Mouse (Mus musculus) lung, embryonic 16.5 days (tissue): ENCODE results near the gene Itpripl1. TPM values are rescaled to one million over a fixed set of nuclear protein-coding genes. Genes with fewer than 3 reads are reported as not detected.
A peak's percentile ranks its signal among the peaks of the same experiment; 100 is the strongest.
"Not testable (repeated sequence)": the region's sequence is repeated elsewhere in the genome, so short reads cannot be mapped to it uniquely, and the experiment has no call there.

Source experiments
- ATAC-seq: fragments of 200-750 bp; cut with Nextera tagmentation; 2 replicates; pipeline ENCODE4 v1.8.0; 2017; ENCODE audit warnings: low read depth, mild to moderate bottlenecking, moderate library complexity
- H3K27ac ChIP-seq: fragments of 300-500 bp; sonication (generic); 2 replicates; pipeline ENCODE4 v1.5.1; 2014; ENCODE audit warnings: mild to moderate bottlenecking, control low read depth, low read length
- H3K27me3 ChIP-seq: fragments of 300-500 bp; sonication (generic); 2 replicates; pipeline ENCODE4 v1.6.1; 2014; ENCODE audit warnings: low read depth, low read length, mixed read lengths; ENCODE audit not compliant: control insufficient read depth, insufficient read depth
- H3K36me3 ChIP-seq: fragments of 300-500 bp; sonication (generic); 2 replicates; pipeline ENCODE4 v1.6.1; 2014; ENCODE audit warnings: low read length; ENCODE audit not compliant: control insufficient read depth, insufficient read depth
- H3K4me1 ChIP-seq: fragments of 300-500 bp; sonication (generic); replicated peaks from 2 replicates; pipeline ENCODE4 v1.6.1; 2014; ENCODE audit warnings: low read length, mixed read lengths; ENCODE audit not compliant: control insufficient read depth, insufficient read depth
- H3K4me2 ChIP-seq: fragments of 300-500 bp; sonication (generic); 2 replicates; pipeline ENCODE4 v1.6.1; 2014; ENCODE audit warnings: low read depth, low read length, control low read depth
- H3K4me3 ChIP-seq: fragments of 300-500 bp; sonication (generic); 2 replicates; pipeline ENCODE4 v1.5.1; 2014; ENCODE audit warnings: mild to moderate bottlenecking, low read length, control low read depth
- H3K9ac ChIP-seq: fragments of 300-500 bp; sonication (generic); 2 replicates; pipeline ENCODE4 v1.6.1; 2014; ENCODE audit warnings: low read length, control low read depth
- H3K9me3 ChIP-seq: fragments of 300-500 bp; sonication (generic); 2 replicates; pipeline ENCODE4 v1.6.1; 2016; ENCODE audit warnings: low read length; ENCODE audit not compliant: control insufficient read depth
- WGBS: fragments of 180-500 bp; shearing (Covaris S2); extraction: QIAGEN DNeasy Blood & Tissue Kit; methylation state at CpG from one replicate; pipeline ENCODE4 v1.1.7; 2014; 5-methylcytosine and 5-hydroxymethylcytosine counted together
- polyA plus RNA-seq: library from polyadenylated mRNA; unstranded; fragments of >200 nt; fragmentation: Nextera tagmentation; extraction: Ambion mirVana; gene quantifications from 2 replicates; pipeline ENCODE4 v1.2.1, GENCODE M21; 2015

Gene Itpripl1
- polyA plus RNA-seq, 1 experiment from 2014 or later = 29.3 TPM

DNA sequence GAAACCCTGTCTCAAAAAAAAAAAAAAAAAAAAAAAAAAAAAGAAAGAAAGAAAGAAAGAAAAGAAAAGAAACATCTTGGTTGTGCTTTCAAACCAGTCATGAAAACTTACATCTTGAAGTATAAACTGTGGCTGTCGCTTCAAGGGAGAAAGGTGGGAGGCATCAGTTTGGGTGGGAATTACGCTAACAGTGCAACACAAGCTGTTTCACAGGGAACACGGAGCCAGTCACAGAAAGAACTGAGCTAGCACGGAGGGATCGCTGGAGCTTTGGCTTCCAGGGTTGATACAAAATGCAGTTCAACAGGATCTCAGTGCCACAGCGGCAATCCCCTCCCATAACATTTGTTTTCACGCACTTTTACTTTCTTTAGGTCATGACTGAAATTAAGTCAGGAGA, 3.2 kb downstream of the Itpripl1 start:
- Histone ChIP-seq H3K4me1 (peaks cover 28% of the 10 kb centered on the region), H3K9ac (no peak overlapping the region), H3K4me2 (no peak overlapping the region), H3K27ac (no peak overlapping the region), H3K36me3 (peaks cover 13% of the 10 kb centered on the region), H3K9me3 (peaks cover 3% of the 10 kb centered on the region; the same call in 1 of the 2 replicates), H3K4me3 (no peak overlapping the region), H3K27me3 (no peaks in the 10 kb centered on the region)
- ATAC-seq = no peak
- 94% methylated on average over 7 of the region's 7 CpGs for WGBS

DNA sequence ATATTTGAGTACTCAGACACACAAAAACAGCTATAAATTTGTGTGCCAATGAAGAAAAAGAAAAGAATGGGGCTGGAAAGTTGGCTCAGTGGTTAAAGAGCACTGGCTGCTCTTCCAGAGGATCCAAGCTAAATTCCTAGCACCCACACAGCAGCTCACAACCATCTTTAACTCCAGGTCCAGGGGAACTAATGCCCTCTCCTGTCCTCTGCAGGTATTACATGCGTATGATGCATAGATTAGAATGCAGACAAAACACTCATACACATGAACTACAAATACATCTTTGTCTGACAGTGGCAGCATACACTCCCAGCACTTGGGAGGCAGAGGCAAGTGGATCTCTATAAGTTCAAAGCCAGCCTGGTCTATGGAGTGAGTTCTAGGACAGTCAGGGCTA, 3.6 kb downstream of the Itpripl1 start:
- Histone ChIP-seq H3K36me3 (peaks cover 13% of the 10 kb centered on the region), H3K9ac (no peak overlapping the region), H3K9me3 (peaks cover 3% of the 10 kb centered on the region; the same call in 1 of the 2 replicates), H3K27ac (no peak overlapping the region), H3K27me3 (no peaks in the 10 kb centered on the region), H3K4me1 (peaks cover 30% of the 10 kb centered on the region), H3K4me3 (no peak overlapping the region), H3K4me2 (no peak overlapping the region)
- 97% methylated on average over 1 of the region's 1 CpGs for WGBS
- ATAC-seq = no peak

DNA sequence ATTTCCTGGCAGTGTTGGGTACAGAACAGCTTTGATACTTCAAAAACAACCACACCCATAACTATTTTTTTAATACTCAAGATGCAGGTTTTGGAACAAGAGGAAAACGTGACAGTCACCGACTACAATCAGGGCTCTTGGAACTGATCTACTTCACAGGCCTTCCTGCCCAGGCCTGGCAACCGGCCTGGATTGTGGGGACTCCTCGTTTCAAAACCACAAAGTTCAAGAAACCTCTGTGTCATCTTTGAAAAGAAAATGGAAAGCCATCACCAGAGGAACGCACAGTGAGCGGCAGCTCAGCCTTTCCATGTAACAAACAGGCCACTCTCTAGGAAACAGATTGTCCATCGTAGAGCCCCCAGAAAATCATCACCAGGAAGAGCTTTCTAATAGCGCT, 4.1 kb downstream of the Itpripl1 start:
- no peak overlapping the region for H3K27ac ChIP-seq
- H3K4me1 ChIP-seq = peaks cover 33% of the 10 kb centered on the region
- no peak overlapping the region for H3K9ac ChIP-seq
- peaks cover 13% of the 10 kb centered on the region for H3K36me3 ChIP-seq
- no peak for ATAC-seq
- H3K27me3 ChIP-seq = no peaks in the 10 kb centered on the region
- no peak overlapping the region for H3K4me2 ChIP-seq
- 78% methylated on average over 8 of the region's 8 CpGs for WGBS
- peaks cover 3% of the 10 kb centered on the region; the same call in 1 of the 2 replicates for H3K9me3 ChIP-seq
- H3K4me3 ChIP-seq = no peak overlapping the region

DNA sequence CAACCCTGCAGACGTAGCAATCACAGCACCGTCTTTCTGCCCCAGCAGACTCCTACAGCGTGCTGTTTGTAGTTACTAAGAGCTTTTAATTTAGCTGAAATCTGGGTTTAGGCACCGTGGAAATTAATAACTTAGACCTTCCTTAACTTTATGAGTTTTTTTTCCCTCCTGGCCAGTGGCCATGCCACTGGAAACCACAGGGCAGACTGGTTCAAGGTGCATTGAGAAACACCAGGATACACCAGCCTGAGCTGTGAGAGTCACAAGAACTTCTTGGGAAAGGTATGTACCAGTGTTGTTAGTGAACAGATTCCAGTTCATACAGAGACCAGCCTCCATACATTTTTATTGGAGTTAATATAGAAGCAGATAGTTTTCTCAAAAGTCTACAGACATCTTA, 4.8 kb downstream of the Itpripl1 start:
- WGBS = 82% methylated on average over 4 of the region's 4 CpGs

DNA sequence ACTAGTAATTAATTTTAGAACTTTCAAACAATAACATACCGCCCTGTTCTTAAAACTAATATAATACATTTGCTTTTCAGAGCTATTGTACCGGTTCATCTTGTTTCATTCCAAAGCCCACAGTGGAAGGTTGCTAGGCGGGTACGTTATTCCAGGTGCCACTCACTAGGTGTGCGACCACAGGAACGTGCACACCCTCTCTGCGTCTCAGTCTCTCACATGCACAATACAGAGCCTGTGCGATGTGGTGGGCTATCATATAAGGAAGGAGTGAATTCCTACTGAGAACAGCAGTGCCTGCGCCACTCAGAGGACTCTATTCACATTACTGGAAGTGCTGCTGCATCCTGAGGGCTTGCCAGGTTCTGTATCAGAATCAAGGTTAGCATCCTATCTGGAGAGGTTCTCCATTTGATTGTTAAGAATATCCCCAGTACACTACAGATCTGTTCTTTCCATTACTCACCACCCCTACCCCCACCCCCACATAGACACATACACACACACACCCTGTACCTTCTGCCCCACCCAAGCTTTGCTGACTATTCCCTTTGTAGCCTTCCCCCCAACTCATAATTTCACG, 5.3 kb downstream of the Itpripl1 start:
- Histone ChIP-seq H3K4me2 (no peak overlapping the region), H3K36me3 (peaks cover 13% of the 10 kb centered on the region), H3K9ac (no peak overlapping the region; the same call in 1 of the 2 replicates), H3K4me1 (peaks cover 30% of the 10 kb centered on the region), H3K27me3 (no peaks in the 10 kb centered on the region), H3K27ac (peak overlapping the region; percentile 66), H3K4me3 (no peak overlapping the region), H3K9me3 (peaks cover 3% of the 10 kb centered on the region; the same call in 1 of the 2 replicates)
- ATAC-seq = no peak
- 45% methylated on average over 10 of the region's 10 CpGs for WGBS

More for the DNA sequence above, 4.8 kb downstream of the Itpripl1 start:
- Histone ChIP-seq H3K27ac (peak overlapping the region; percentile 66), H3K4me3 (no peak overlapping the region), H3K4me2 (no peak overlapping the region), H3K9ac (no peak overlapping the region), H3K36me3 (peaks cover 13% of the 10 kb centered on the region), H3K4me1 (peaks cover 30% of the 10 kb centered on the region), H3K9me3 (peaks cover 3% of the 10 kb centered on the region; the same call in 1 of the 2 replicates), H3K27me3 (no peaks in the 10 kb centered on the region)
- no peak for ATAC-seq

DNA sequence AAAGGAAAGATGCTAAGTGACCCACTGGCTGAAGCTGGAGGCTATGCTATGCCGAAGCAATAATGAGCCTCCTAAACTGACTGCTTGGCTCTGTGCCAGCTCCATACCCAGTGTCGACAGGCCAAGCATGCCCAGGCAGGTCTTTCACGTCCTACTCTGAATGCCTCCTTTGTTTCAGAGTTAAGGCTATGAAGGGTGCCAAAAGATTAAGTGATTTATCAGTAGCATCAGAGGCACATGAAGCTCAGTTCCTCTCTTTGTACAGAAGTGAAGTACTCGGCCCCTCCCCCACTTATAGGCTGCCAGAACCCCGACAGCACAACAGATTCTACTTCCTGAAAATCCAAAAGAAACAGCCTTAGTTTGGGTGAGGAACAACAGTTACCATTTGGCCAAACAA, 6.3 kb downstream of the Itpripl1 start:
- Histone ChIP-seq H3K4me3 (no peak overlapping the region), H3K27ac (peak overlapping the region; percentile 84), H3K4me1 (peaks cover 31% of the 10 kb centered on the region), H3K36me3 (peaks cover 13% of the 10 kb centered on the region), H3K9me3 (peaks cover 3% of the 10 kb centered on the region; the same call in 1 of the 2 replicates), H3K4me2 (no peak overlapping the region), H3K27me3 (no peaks in the 10 kb centered on the region), H3K9ac (no peak overlapping the region)
- WGBS = under 1% methylated on average over 5 of the region's 5 CpGs
- ATAC-seq = peak; percentile 51

DNA sequence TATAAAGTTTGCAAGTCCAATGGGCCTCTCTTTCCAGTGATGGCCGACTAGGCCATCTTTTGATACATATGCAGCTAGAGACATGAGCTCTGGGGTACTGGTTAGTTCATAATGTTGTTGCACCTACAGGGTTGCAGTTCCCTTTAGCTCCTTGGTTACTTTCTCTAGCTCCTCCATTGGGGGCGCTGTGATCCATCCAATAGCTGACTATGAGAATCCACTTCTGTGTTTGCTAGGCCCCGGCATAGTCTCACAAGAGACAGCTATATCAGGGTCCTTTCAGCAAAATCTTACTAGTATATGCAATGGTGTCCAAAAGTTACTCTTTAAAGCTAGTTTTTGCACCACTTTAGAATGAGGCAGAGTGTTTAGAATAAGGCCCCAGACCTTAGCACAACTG, 8.0 kb downstream of the Itpripl1 start:
- WGBS = 34% methylated on average over 2 of the region's 3 CpGs
- H3K4me1 ChIP-seq = peaks cover 41% of the 10 kb centered on the region
- H3K27me3 ChIP-seq, H3K27ac ChIP-seq, H3K36me3 ChIP-seq, H3K4me3 ChIP-seq, H3K9me3 ChIP-seq, ATAC-seq, H3K4me2 ChIP-seq, H3K9ac ChIP-seq: not testable (repeated sequence)

DNA sequence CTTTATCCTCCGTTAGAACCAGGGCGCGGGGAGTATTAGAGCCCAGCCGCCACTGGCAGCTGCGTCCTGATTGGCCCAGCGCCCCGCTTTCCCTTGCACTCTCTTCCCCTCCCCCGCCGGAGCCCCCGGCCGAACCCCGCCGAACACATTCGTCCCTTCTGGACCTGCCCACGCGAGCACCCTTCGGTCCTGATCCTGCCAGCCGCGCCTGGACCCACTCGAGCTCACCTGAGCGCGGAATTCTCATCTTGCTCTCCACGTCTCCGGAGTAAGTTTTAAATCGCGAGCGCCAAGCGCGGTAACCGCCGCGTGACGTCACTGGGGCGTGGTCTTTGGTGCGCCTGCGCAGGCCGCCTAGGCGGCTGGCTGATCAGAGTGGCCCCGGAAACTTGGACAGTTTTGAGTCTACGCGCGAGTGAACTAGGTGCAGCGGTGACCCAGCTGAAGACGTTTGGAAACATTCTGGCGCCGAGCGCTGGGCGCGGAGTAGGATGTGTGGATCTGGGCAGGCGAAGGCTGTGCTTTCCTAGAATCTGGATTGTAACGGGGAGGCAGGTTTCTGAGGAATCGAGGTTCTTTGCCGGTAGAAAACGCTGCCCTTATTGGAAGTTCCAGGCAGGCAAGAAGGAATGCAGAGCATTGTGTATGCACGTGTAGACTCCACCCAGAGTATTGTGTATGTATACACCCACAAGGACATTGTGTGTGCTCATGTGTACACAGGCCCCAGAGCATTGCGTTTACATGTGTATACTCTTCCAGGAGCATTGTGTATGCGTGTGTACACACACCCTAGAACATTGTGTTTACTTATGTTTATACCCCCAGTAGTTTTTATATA, 9.4 kb downstream of the Itpripl1 start, which contains the start of gene Ncaph:
Gene Ncaph (minus strand): TSS at position 334 of the 841 bp plus-strand sequence.
- ATAC-seq = peak; percentile 92
- Histone ChIP-seq H3K4me1 (peaks cover 41% of the 10 kb centered on the region), H3K4me2 (peak within 1 kb of the TSS; percentile 84), H3K9me3 (no peaks in the 10 kb centered on the region), H3K27me3 (no peaks in the 10 kb centered on the region), H3K9ac (peak within 1 kb of the TSS; percentile 89), H3K4me3 (peak within 1 kb of the TSS; percentile 93), H3K36me3 (no peaks in the 10 kb centered on the region), H3K27ac (peak within 1 kb of the TSS; percentile 95)
- WGBS = under 1% methylated on average over 57 of the region's 57 CpGs

DNA sequence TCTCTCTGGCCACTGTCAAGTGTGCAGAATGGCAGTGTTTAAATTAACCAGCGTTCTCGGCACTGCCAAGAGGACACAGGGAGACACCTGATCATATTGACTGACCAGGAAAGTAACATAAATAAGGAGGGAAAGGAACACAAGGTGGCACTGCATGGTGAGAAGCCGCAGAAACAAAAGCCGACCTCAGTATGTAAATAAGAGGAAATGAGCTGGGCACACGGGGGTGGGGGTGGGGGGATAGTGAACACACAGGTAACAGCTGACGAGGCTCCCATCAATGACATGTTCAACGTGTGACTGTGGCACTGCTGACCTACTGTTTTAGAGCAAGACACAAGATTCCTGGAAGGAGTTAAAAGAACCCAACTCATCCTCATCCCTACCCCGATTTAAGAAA, 11.9 kb downstream of the Itpripl1 start:
- peaks cover 4% of the 10 kb centered on the region for H3K36me3 ChIP-seq
- no peak for ATAC-seq
- no peaks in the 10 kb centered on the region for H3K27me3 ChIP-seq
- no peak overlapping the region for H3K4me3 ChIP-seq
- H3K27ac ChIP-seq = no peak overlapping the region
- no peaks in the 10 kb centered on the region for H3K9me3 ChIP-seq
- 50% methylated on average over 8 of the region's 8 CpGs for WGBS
- no peak overlapping the region for H3K9ac ChIP-seq
- H3K4me1 ChIP-seq = peaks cover 26% of the 10 kb centered on the region
- peak overlapping the region; percentile 84; the same call in 1 of the 2 replicates for H3K4me2 ChIP-seq
